Mouse (Mus musculus) right cerebral cortex, postnatal 14 days (tissue): ENCODE measurements at regions not wholly inside any gene's neighbourhood (a gene's known extent, or its start where the extent isn't known, plus 50 kb on each side); places are given as distances from the start of the nearest gene placed in this dataset.
"Not testable (repeated sequence)": the region's sequence is repeated elsewhere in the genome, so short reads cannot be mapped to it uniquely, and the experiment has no call there.

ENCODE experiments used
- DNase-seq: peaks from one replicate; pipeline ENCODE4 v3.0.0; 2022

- not testable (repeated sequence) for DNase-seq
Observed at GRCm38 (mm10) chr1:23316288-23316687, 81.3 kb downstream of the Ogfrl1 start.

- not testable (repeated sequence) for DNase-seq
Observed at GRCm38 (mm10) chr1:23314863-23315262, 82.7 kb downstream of the Ogfrl1 start.

- DNase-seq = no peak
Observed at GRCm38 (mm10) chr1:23292718-23293117, 104.9 kb downstream of the Ogfrl1 start.

- peak; percentile 48 for DNase-seq
Observed at GRCm38 (mm10) chr1:23286741-23287140, 110.8 kb downstream of the Ogfrl1 start.

- no peak for DNase-seq
Observed at GRCm38 (mm10) chr1:23282870-23283219, 114.7 kb downstream of the Ogfrl1 start.

- no peak for DNase-seq
Observed at GRCm38 (mm10) chr1:23282215-23282869, 115.2 kb downstream of the Ogfrl1 start.

GRCm38 (mm10) chr1:23279827-23280226, 117.7 kb downstream of the Ogfrl1 start:
- DNase-seq = no peak

GRCm38 (mm10) chr1:23272077-23272476, 125.5 kb downstream of the Ogfrl1 start:
- no peak for DNase-seq

- DNase-seq = no peak
Observed at GRCm38 (mm10) chr1:23270910-23271822, 126.4 kb downstream of the Ogfrl1 start.

- no peak for DNase-seq
Observed at GRCm38 (mm10) chr1:23268062-23268461, 129.5 kb downstream of the Ogfrl1 start.

GRCm38 (mm10) chr1:23265556-23266232, 131.9 kb downstream of the Ogfrl1 start:
- DNase-seq = no peak

GRCm38 (mm10) chr1:23264251-23264650, 133.3 kb downstream of the Ogfrl1 start:
- no peak for DNase-seq

- peak; percentile 6 for DNase-seq
Observed at GRCm38 (mm10) chr1:23263798-23264197, 133.8 kb downstream of the Ogfrl1 start.

GRCm38 (mm10) chr1:23261652-23262051, 135.9 kb downstream of the Ogfrl1 start:
- DNase-seq = no peak

- no peak for DNase-seq
Observed at GRCm38 (mm10) chr1:23257306-23257895, 140.2 kb downstream of the Ogfrl1 start.

GRCm38 (mm10) chr1:23256630-23257001, 141.0 kb downstream of the Ogfrl1 start:
- peak; percentile 70 for DNase-seq

- DNase-seq = peak; percentile 98
Observed at GRCm38 (mm10) chr1:23255925-23256629, 141.5 kb downstream of the Ogfrl1 start.

- DNase-seq = no peak
Observed at GRCm38 (mm10) chr1:23254235-23254634, 143.3 kb downstream of the Ogfrl1 start.

GRCm38 (mm10) chr1:23231522-23231921, 129.5 kb upstream of the 4933415F23Rik start:
- no peak for DNase-seq

- DNase-seq = no peak
Observed at GRCm38 (mm10) chr1:23228478-23228877, 126.4 kb upstream of the 4933415F23Rik start.

GRCm38 (mm10) chr1:23214462-23215158, 112.6 kb upstream of the 4933415F23Rik start:
- DNase-seq = no peak

- DNase-seq = no peak
Observed at GRCm38 (mm10) chr1:23207843-23208242, 105.8 kb upstream of the 4933415F23Rik start.
